Comparison of ENCODE assay signal across 8 mouse cellular contexts in genomic region chr16:23269984-23270912, GRCm38 (mm10). TPM values are rescaled to one million over a fixed set of nuclear protein-coding genes. Genes with fewer than 3 reads are reported as not detected.
A peak's percentile ranks its signal among the peaks of the same experiment; 100 is the strongest.
DNase-seq lines count a peak whose midpoint lies in the region; ATAC-seq and TF ChIP-seq lines count a peak whose summit lies in the region.

No protein-coding gene starts in this region.

- H3ac ChIP-seq in C2C12 (ENCODE audit: control insufficient read depth, insufficient read length, low read depth) = no peak overlapping the region

- no peak overlapping the region for H3K9ac ChIP-seq in hindbrain, embryonic 16.5 days (ENCODE audit: low read depth, low read length)
- 0 out of 2 replicates have a peak overlapping the region, but pooled peaks have one; percentile 1 for H3K9ac ChIP-seq in midbrain, embryonic 16.5 days (ENCODE audit: low read depth, low read length)

- no peaks in the 10 kb centered on the region for H3K79me3 ChIP-seq in C2C12 (ENCODE audit: low read depth)

- 17% methylated on average over 10 of the region's 10 CpGs for WGBS in embryonic facial prominence, embryonic 10.5 days
- 23% methylated on average over 10 of the region's 10 CpGs for WGBS in hindbrain, embryonic 16.5 days
- WGBS in midbrain, embryonic 16.5 days = 18% methylated on average over 10 of the region's 10 CpGs

- peak overlapping the region; percentile 84 for H3K27ac ChIP-seq in embryonic facial prominence, embryonic 10.5 days (replicated peaks)
- H3K27ac ChIP-seq in hindbrain, embryonic 16.5 days (ENCODE audit: low read depth, low read length) = peak overlapping the region; percentile 3; the same call in 1 of the 2 replicates
- H3K27ac ChIP-seq in midbrain, embryonic 16.5 days (ENCODE audit: low read length) = peak overlapping the region; percentile 47; the same call in 1 of the 2 replicates

- H3K4me1 ChIP-seq in embryonic facial prominence, embryonic 10.5 days = peaks cover 67% of the 10 kb centered on the region
- H3K4me1 ChIP-seq in hindbrain, embryonic 16.5 days (ENCODE audit: control insufficient read depth, insufficient read depth, low read depth, low read length) = peaks cover 14% of the 10 kb centered on the region
- H3K4me1 ChIP-seq in midbrain, embryonic 16.5 days (ENCODE audit: control insufficient read depth, insufficient read depth, low read length) = peaks cover 18% of the 10 kb centered on the region

- intact Hi-C loops in gastrocnemius, postnatal 36 days (cut with DNase I) = no loop called here

- no peak overlapping the region for H3K4me3 ChIP-seq in C2C12 (ENCODE audit: insufficient read depth, poor library complexity, severe bottlenecking)
- H3K4me3 ChIP-seq in embryonic facial prominence, embryonic 10.5 days = peak overlapping the region; percentile 32; the same call in 1 of the 2 replicates
- no peak overlapping the region for H3K4me3 ChIP-seq in hindbrain, embryonic 16.5 days (ENCODE audit: low read length)
- no peak overlapping the region for H3K4me3 ChIP-seq in midbrain, embryonic 16.5 days (ENCODE audit: low read depth, low read length)

- no peaks in the 10 kb centered on the region for H3K36me3 ChIP-seq in C2C12 (ENCODE audit: control insufficient read depth, insufficient read depth)
- H3K36me3 ChIP-seq in embryonic facial prominence, embryonic 10.5 days (replicated peaks) = peaks cover 23% of the 10 kb centered on the region
- H3K36me3 ChIP-seq in hindbrain, embryonic 16.5 days (ENCODE audit: control insufficient read depth, insufficient read depth, low read length) = no peaks in the 10 kb centered on the region
- H3K36me3 ChIP-seq in midbrain, embryonic 16.5 days (ENCODE audit: control insufficient read depth, insufficient read depth, low read length) = no peaks in the 10 kb centered on the region

- DNase-seq in gastrocnemius, adult 18-20 months (ENCODE audit: low spot score) = peak; percentile 61
- no peak for DNase-seq in gastrocnemius, postnatal 36 days
- peak; percentile 76 for DNase-seq in embryonic facial prominence, embryonic 10.5 days (ENCODE audit: low spot score)
- no peak for DNase-seq in ovary, postnatal 36 days (ENCODE audit: low spot score)
- no peak for DNase-seq in left cerebral cortex, adult 8-10 months (ENCODE audit: low spot score in 2 of 2)

- H3K79me2 ChIP-seq in C2C12 (ENCODE audit: control insufficient read depth, insufficient read depth) = no peaks in the 10 kb centered on the region

- H3K9me3 ChIP-seq in embryonic facial prominence, embryonic 10.5 days = no peaks in the 10 kb centered on the region
- H3K9me3 ChIP-seq in hindbrain, embryonic 16.5 days (ENCODE audit: control insufficient read depth, low read length) = no peaks in the 10 kb centered on the region
- no peaks in the 10 kb centered on the region for H3K9me3 ChIP-seq in midbrain, embryonic 16.5 days (replicated peaks; ENCODE audit: control insufficient read depth, low read length, poor library complexity, severe bottlenecking)

- H3K4me2 ChIP-seq in hindbrain, embryonic 16.5 days (ENCODE audit: low read length) = no peak overlapping the region
- H3K4me2 ChIP-seq in midbrain, embryonic 16.5 days (ENCODE audit: low read length) = no peak overlapping the region

- no peaks in the 10 kb centered on the region for H3K27me3 ChIP-seq in C2C12 (ENCODE audit: control insufficient read depth, insufficient read depth, insufficient read length)
- H3K27me3 ChIP-seq in embryonic facial prominence, embryonic 10.5 days (replicated peaks; ENCODE audit: low read depth, poor library complexity, severe bottlenecking) = no peaks in the 10 kb centered on the region
- H3K27me3 ChIP-seq in hindbrain, embryonic 16.5 days (replicated peaks; ENCODE audit: control insufficient read depth, insufficient read depth, low read length) = no peaks in the 10 kb centered on the region
- no peaks in the 10 kb centered on the region for H3K27me3 ChIP-seq in midbrain, embryonic 16.5 days (ENCODE audit: control insufficient read depth, insufficient read depth, low read depth, low read length)

- no peak for TF ChIP-seq CTCF in C2C12 (IDR thresholded peaks at IDR 0.05; ENCODE audit: control insufficient read depth, insufficient read depth, insufficient read length)

- ATAC-seq in hindbrain, embryonic 16.5 days = peak; percentile 57
- ATAC-seq in midbrain, embryonic 16.5 days = peak; percentile 69

TF ChIP-seq in C2C12, 6 proteins besides CTCF, POLR2A, EP300 and RAD21:
- TF ChIP-seq MYOD1 (IDR thresholded peaks at IDR 0.05; ENCODE audit: control insufficient read depth, insufficient read length, low read depth) (peak; percentile 76), CEBPB (IDR thresholded peaks at IDR 0.05; ENCODE audit: low read depth) (no peak)

RNA-seq across cellular contexts. Expression of gene St6gal1, which starts 45.7 kb away (rescaled TPM):
- 1 to 10 TPM; 3.6 to 4.7 TPM for total RNA-seq in gastrocnemius, adult 18-20 months (2021)
- total RNA-seq in gastrocnemius, postnatal 36 days (2021) = 1 to 10 TPM; 2.4 to 3.2 TPM
- polyA plus RNA-seq in C2C12 (2012; fragmentation: generic; extraction: Trizol) = 6.2 TPM
- 27.3 and 28.9 TPM in 2 replicates for polyA plus RNA-seq in embryonic facial prominence, embryonic 10.5 days (2016; fragmentation: Nextera tagmentation; extraction: Ambion mirVana)
- polyA plus RNA-seq in hindbrain, embryonic 16.5 days (2015; fragmentation: Nextera tagmentation; extraction: Ambion mirVana) = 18.4 and 22.6 TPM in 2 replicates
- polyA plus RNA-seq in midbrain, embryonic 16.5 days (2015; fragmentation: Nextera tagmentation; extraction: Ambion mirVana) = 19.3 and 28.5 TPM in 2 replicates
- total RNA-seq in left cerebral cortex, adult 8-10 months (2022) = 10 to 100 TPM; 14.9 to 20.4 (median 17.1) TPM

Comparison
In these comparisons a context has a peak if more than half of its experiments do, and no peak if none do; other contexts are left out.
1. DNase-seq: peak in gastrocnemius, adult 18-20 months (single experiment) and embryonic facial prominence, embryonic 10.5 days (single experiment); none in gastrocnemius, postnatal 36 days (0 of 2), ovary, postnatal 36 days (single experiment) and left cerebral cortex, adult 8-10 months (0 of 2).
2. H3K27ac ChIP-seq: peak in every context shown above with its lines; median percentile 84 in embryonic facial prominence, embryonic 10.5 days; 47 in midbrain, embryonic 16.5 days; 3 in hindbrain, embryonic 16.5 days.